Comparison of ENCODE assay signal across 1 mouse cellular context in the genomic region with DNA sequence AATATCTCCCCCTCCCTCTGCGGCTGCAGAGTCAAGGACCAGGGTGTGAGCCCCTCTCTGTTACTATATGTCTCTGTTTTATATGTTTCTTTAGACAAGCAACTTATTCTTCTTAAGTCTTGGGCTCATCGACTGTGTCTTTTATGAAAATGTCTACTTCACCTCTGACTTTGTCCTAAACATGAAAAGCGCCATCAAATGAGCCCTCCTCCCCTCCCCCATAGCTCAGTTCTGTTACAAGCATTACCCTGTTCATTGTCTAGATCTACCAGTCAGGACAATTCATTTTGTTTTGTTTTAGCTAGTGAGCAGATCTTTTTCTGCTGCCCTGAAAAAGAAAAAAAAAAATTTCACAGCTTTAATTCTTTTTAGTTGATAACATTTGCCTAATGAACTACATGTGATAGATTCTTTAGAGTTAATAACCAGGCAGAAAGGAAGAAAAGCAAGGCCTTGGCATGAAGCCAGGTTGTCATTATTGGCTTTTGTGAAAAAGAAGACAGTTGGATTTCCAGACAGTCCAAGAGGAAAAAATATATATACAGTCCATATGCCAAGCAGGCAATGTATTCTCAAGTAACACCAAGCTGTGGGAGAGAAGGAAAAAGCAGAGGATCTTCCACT.
TF ChIP-seq lines count a peak whose summit lies in the region.

No protein-coding gene starts in this region.

TF ChIP-seq in MEL, 35 proteins besides CTCF, POLR2A, EP300 and RAD21:
- TF ChIP-seq MAZ (IDR thresholded peaks at IDR 0.05; ENCODE audit: low read depth, low read length) (no peak), POLR2AphosphoS5 (IDR thresholded peaks at IDR 0.05; ENCODE audit: borderline replicate concordance, low read depth, low read length) (no peak), JUND (IDR thresholded peaks at IDR 0.05; ENCODE audit: low read depth, low read length) (0 out of 2 replicates have a peak, but pooled peaks have one; percentile 33), GATA1 (IDR thresholded peaks at IDR 0.05; ENCODE audit: low read depth, low read length) (peak; percentile 13; the same call in 1 of the 2 replicates), MEF2A (IDR thresholded peaks at IDR 0.05; ENCODE audit: extremely low read depth, insufficient replicate concordance, low read depth, low read length, poor library complexity, severe bottlenecking) (no peak), MXI1 (IDR thresholded peaks at IDR 0.05; ENCODE audit: low read depth, low read length) (peak; percentile 60; the same call in 1 of the 2 replicates), ZMIZ1 (IDR thresholded peaks at IDR 0.05; ENCODE audit: low read depth, low read length) (no peak), HCFC1 (IDR thresholded peaks at IDR 0.05; ENCODE audit: low read depth, low read length) (no peak), TCF12 (IDR thresholded peaks at IDR 0.05; ENCODE audit: low read depth, low read length) (peak; percentile 45), NELFE (IDR thresholded peaks at IDR 0.05; ENCODE audit: low read depth, low read length) (peak; percentile 21; the same call in 1 of the 2 replicates), NRF1 (IDR thresholded peaks at IDR 0.05; ENCODE audit: insufficient read depth, low read depth, low read length, poor library complexity, severe bottlenecking) (0 out of 2 replicates have a peak, but pooled peaks have one; percentile 5), BHLHE40 (IDR thresholded peaks at IDR 0.05; ENCODE audit: borderline replicate concordance, low read depth, low read length) (peak; percentile 59), POLR2AphosphoS2 (IDR thresholded peaks at IDR 0.05; ENCODE audit: low read length) (no peak), ETS1 (IDR thresholded peaks at IDR 0.05; ENCODE audit: low read depth, low read length) (peak; percentile 42; the same call in 1 of the 2 replicates), SIN3A (IDR thresholded peaks at IDR 0.05; ENCODE audit: low read length) (peak; percentile 60), GABPA (IDR thresholded peaks at IDR 0.05; ENCODE audit: low read depth, low read length) (no peak), USF1 (IDR thresholded peaks at IDR 0.05; ENCODE audit: low read depth, low read length) (no peak), MAX (IDR thresholded peaks at IDR 0.05; ENCODE audit: low read length) (no peak; the same call in 1 of the 2 replicates), TAL1 (IDR thresholded peaks at IDR 0.05; ENCODE audit: low read length) (no peak), RCOR1 (IDR thresholded peaks at IDR 0.05; ENCODE audit: low read depth, low read length) (peak; percentile 37; the same call in 1 of the 2 replicates), ZKSCAN1 (IDR thresholded peaks at IDR 0.05; ENCODE audit: low read depth, low read length) (no peak), MAFK (IDR thresholded peaks at IDR 0.05; ENCODE audit: borderline replicate concordance, low read depth, low read length) (no peak; the same call in 1 of the 2 replicates), TBP (IDR thresholded peaks at IDR 0.05; ENCODE audit: low read depth, low read length) (no peak; the same call in 1 of the 2 replicates), UBTF (IDR thresholded peaks at IDR 0.05; ENCODE audit: borderline replicate concordance, insufficient read depth, low read depth, low read length) (no peak), KAT2A (conservative IDR thresholded peaks at IDR 0.05; ENCODE audit: low read depth, low read length) (0 out of 2 replicates have a peak, but pooled peaks have one; percentile 40), SMC3 (IDR thresholded peaks at IDR 0.05; ENCODE audit: low read depth, low read length) (no peak), MYC (IDR thresholded peaks at IDR 0.05; ENCODE audit: low read depth, low read length) (peak; percentile 52), CHD1 (IDR thresholded peaks at IDR 0.05; ENCODE audit: low read depth, low read length) (peak; percentile 54; the same call in 1 of the 2 replicates), MYB (IDR thresholded peaks at IDR 0.05; ENCODE audit: low read depth, low read length) (peak; percentile 25; the same call in 1 of the 2 replicates), E2F4 (IDR thresholded peaks at IDR 0.05; ENCODE audit: borderline replicate concordance, low read depth, low read length) (no peak), USF2 (IDR thresholded peaks at IDR 0.05; ENCODE audit: borderline replicate concordance in 1 of 2, insufficient read depth in 1 of 2, low read depth in 1 of 2, low read length in 2 of 2) (0 out of 4 replicates have a peak, but pooled peaks of 1 of the 2 experiments have one; percentile 6), ZNF384 (IDR thresholded peaks at IDR 0.05; ENCODE audit: low read depth, low read length) (peak; percentile 82), ZC3H11A (IDR thresholded peaks at IDR 0.05; ENCODE audit: low read depth, low read length) (peak; percentile 11; the same call in 1 of the 2 replicates), CHD2 (IDR thresholded peaks at IDR 0.05; ENCODE audit: low read length) (peak; percentile 76), ELF1 (IDR thresholded peaks at IDR 0.05; ENCODE audit: low read depth, low read length) (no peak)
